Mouse (Mus musculus): ENCODE data around the gene Dyrk1a. TPM values are rescaled to one million over a fixed set of nuclear protein-coding genes. Genes with fewer than 3 reads are reported as not detected.
A peak's percentile ranks its signal among the peaks of the same experiment; 100 is the strongest.

The Dyrk1a gene
- total RNA-seq, 2 experiments from 2014 or later = 86.2 to 99.2 TPM

DNA sequence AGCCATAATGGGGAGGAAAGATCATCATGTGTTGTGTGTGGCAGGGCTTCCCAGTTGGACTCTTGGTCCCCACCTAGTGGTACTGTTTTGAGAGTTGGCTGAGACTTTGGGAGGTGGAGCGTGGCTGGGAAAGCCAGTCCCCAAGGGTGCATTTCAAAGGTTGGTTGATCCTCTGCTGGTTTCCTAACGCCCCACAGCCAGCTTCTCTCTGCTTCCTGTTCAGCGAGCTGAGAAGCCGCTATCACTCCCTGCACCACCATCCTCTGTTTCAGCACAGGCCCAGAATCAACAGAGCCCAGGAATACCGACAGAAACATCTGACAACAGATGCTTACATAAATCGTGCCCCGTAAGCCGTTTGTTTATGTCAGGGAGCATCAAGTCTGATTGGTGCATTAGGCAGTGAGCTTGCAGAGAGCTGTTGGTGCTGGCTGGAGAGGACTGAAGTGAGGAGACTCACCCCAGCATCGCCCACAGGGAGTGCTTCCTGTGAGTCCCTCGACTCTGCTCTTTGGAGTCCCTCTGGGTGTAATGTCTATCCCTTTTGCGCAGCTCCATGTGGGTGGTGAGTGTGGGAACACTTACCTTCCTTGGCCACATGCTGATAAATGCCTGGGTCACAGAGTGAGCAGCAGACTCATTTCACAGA, 174.2 kb downstream of the Dyrk1a start:
- intact Hi-C loops (cut with DNase I) = no loop called here

DNA sequence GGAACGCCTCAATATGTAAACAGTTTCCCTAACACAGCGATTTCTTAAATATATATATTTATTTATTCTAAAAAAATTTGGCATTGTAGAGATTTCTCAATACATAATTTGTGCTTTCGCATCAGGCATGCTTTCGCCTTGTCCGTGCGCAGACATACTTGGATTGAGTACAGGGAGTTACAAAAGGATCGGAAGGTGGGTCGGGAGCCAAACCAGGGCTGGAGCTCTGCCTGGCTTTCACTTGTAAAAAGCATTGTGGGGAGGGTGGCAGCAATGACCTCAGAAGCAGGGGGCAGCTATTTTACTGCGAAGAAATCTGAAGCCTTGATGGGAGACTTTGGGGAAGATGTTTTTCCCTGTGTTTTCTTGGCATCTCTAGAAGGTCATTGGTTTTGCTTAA, 175.2 kb downstream of the Dyrk1a start:
- intact Hi-C loops (cut with DNase I) = no loop called here
- DNase-seq = peak; percentile 77 to 78

More for the DNA sequence above, 174.2 kb downstream of the Dyrk1a start:
- peak; percentile 68 to 71 for DNase-seq

Other genes with a start within 250 kb of the Dyrk1a start
- 1 to 10 TPM; 4.7 to 5.1 TPM for gene Ripply3, start 241.6 kb upstream of the Dyrk1a start, total RNA-seq (2021)
- gene Ttc3, start 199.4 kb upstream of the Dyrk1a start, total RNA-seq (2021) = 100 to 1,000 TPM; 127 to 128 TPM
- gene Pigp, start 198.2 kb upstream of the Dyrk1a start, total RNA-seq (2021) = 10 to 100 TPM; 77.1 to 80.5 TPM
- gene Vps26c, start 43.2 kb upstream of the Dyrk1a start, total RNA-seq (2021) = 10 to 100 TPM; 28.2 to 30.9 TPM